9 mouse cellular contexts compared by ENCODE assay signal in the genomic region with DNA sequence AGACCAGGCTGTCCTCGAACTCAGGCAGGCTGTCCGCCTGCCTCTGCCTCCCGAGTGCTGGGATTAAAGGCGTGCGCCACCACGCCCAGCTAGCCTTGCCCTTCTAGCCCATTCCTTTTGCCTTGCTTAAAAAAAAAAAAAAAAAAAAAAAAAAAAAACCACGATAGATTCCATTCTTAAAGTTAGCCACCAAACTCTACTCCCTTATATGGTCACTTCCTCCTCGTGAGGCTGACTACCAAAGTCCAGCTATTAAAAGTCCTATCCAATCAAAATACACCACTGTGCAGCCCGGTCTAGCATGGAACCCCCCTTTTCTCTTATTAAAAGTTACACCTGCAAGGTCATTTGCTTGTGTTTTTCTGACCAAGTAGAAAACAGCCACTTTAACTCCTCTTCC. TPM values are rescaled to one million over a fixed set of nuclear protein-coding genes. Genes with fewer than 3 reads are reported as not detected.
DNase-seq lines count a peak whose midpoint lies in the region; ATAC-seq and TF ChIP-seq lines count a peak whose summit lies in the region.
"Had no signal": no experiment of that assay in that cellular context is flagged by ENCODE, and none has a peak within 500 bp of the region (broad histone marks: within the 10 kb centered on the region; RNA-seq: fewer than 3 reads in every experiment).

No protein-coding gene starts in this region.

- H3K4me3 ChIP-seq in erythroblast, embryonic 14.5 days (replicated peaks) = peak overlapping the region; percentile 77
- H3K4me3 ChIP-seq in hindbrain, embryonic 15.5 days = no peak overlapping the region
- H3K4me3 ChIP-seq in liver, postnatal 0 days (ENCODE audit: low read depth, low read length) = peak overlapping the region; percentile 80

- no peak overlapping the region for H3K9ac ChIP-seq in hindbrain, embryonic 15.5 days
- H3K9ac ChIP-seq in liver, postnatal 0 days (replicated peaks) = no peak overlapping the region

- no peak for TF ChIP-seq CTCF in liver, postnatal 0 days (IDR thresholded peaks at IDR 0.05; ENCODE audit: low read depth)

- H3K27me3 ChIP-seq in erythroblast, embryonic 14.5 days (ENCODE audit: control insufficient read depth) = no peaks in the 10 kb centered on the region
- H3K27me3 ChIP-seq in hindbrain, embryonic 15.5 days = no peaks in the 10 kb centered on the region
- H3K27me3 ChIP-seq in liver, postnatal 0 days (ENCODE audit: insufficient read depth, low read length) = no peaks in the 10 kb centered on the region

- H3K9me3 ChIP-seq in erythroblast, embryonic 14.5 days (ENCODE audit: control insufficient read depth, low read length) = no peaks in the 10 kb centered on the region
- no peaks in the 10 kb centered on the region for H3K9me3 ChIP-seq in hindbrain, embryonic 15.5 days
- H3K9me3 ChIP-seq in liver, postnatal 0 days (ENCODE audit: low read length) = no peaks in the 10 kb centered on the region

- H3K36me3 ChIP-seq in erythroblast, embryonic 14.5 days (ENCODE audit: control insufficient read depth) = peaks cover 29% of the 10 kb centered on the region
- peaks cover 17% of the 10 kb centered on the region; the same call in 1 of the 2 replicates for H3K36me3 ChIP-seq in hindbrain, embryonic 15.5 days
- H3K36me3 ChIP-seq in liver, postnatal 0 days (replicated peaks; ENCODE audit: insufficient read depth, low read length) = peaks cover 8% of the 10 kb centered on the region

- H3K4me2 ChIP-seq in hindbrain, embryonic 15.5 days = peak overlapping the region; percentile 69
- peak overlapping the region; percentile 97 for H3K4me2 ChIP-seq in liver, postnatal 0 days (ENCODE audit: low read depth, low read length)

- no peak for TF ChIP-seq EP300 in liver, postnatal 0 days (IDR thresholded peaks at IDR 0.05; ENCODE audit: low read depth)

- 94% methylated on average over 9 of the region's 9 CpGs for WGBS in hindbrain, embryonic 15.5 days
- whole genome bisulfite sequencing in liver, postnatal 0 days (ENCODE audit: insufficient replicate concordance) = 62% methylated on average over 9 of the region's 9 CpGs

- DNase-seq in MEL-GATA-1-ER (ENCODE audit: extremely low read depth, low read depth) = peak; percentile 61
- no peak for DNase-seq in liver, postnatal 0 days
- no peak for DNase-seq in lung, postnatal 25 days (ENCODE audit: low spot score)
- DNase-seq in MN1 (ENCODE audit: low spot score) = no peak
- DNase-seq in embryo, embryonic 11 days = no peak

- ATAC-seq in erythroblast, adult 5-6 weeks (replicated peaks; ENCODE audit: low FRiP score, poor library complexity, severe bottlenecking) = no peak
- no peak for ATAC-seq in hindbrain, embryonic 15.5 days (ENCODE audit: low FRiP score, low read depth)
- ATAC-seq in liver, postnatal 0 days = no peak

- H3K27ac ChIP-seq in hindbrain, embryonic 15.5 days (replicated peaks) = no peak overlapping the region
- H3K27ac ChIP-seq in liver, postnatal 0 days (ENCODE audit: low read depth) = no peak overlapping the region

- peaks cover 42% of the 10 kb centered on the region for H3K4me1 ChIP-seq in erythroblast, embryonic 14.5 days (ENCODE audit: control insufficient read depth)
- H3K4me1 ChIP-seq in hindbrain, embryonic 15.5 days (replicated peaks) = peaks cover 30% of the 10 kb centered on the region
- H3K4me1 ChIP-seq in liver, postnatal 0 days (ENCODE audit: insufficient read depth) = peaks cover 14% of the 10 kb centered on the region

RNA-seq across cellular contexts. Expression of a gene that starts 1.5 kb away (rescaled TPM):
- polyA plus RNA-seq in erythroblast, embryonic 14.5 days (2012) = 41.7 and 141 TPM in 2 replicates
- 363 and 447 TPM in 2 replicates for total RNA-seq in erythroblast, adult 5-6 weeks (2015; ENCODE audit: low replicate concordance)
- 275 and 320 TPM in 2 replicates for total RNA-seq in erythroblast, adult 5-6 weeks (2017; ENCODE audit: low replicate concordance)
- polyA plus RNA-seq in hindbrain, embryonic 15.5 days (2015; fragmentation: Nextera tagmentation; extraction: Ambion mirVana) = 337 and 391 TPM in 2 replicates
- 382 and 393 TPM in 2 replicates for polyA plus RNA-seq in liver, postnatal 0 days (2015; fragmentation: Nextera tagmentation; extraction: Ambion mirVana)

RNA-seq across cellular contexts. Expression of a gene that starts 17.6 kb away (rescaled TPM):
- 0.77 and 1.2 TPM in 2 replicates for polyA plus RNA-seq in erythroblast, embryonic 14.5 days (2012)
- total RNA-seq in erythroblast, adult 5-6 weeks (2015; ENCODE audit: low replicate concordance) = 2.5 and 4.6 TPM in 2 replicates
- total RNA-seq in erythroblast, adult 5-6 weeks (2017; ENCODE audit: low replicate concordance) = 2.7 and 4.9 TPM in 2 replicates
- polyA plus RNA-seq in hindbrain, embryonic 15.5 days (2015; fragmentation: Nextera tagmentation; extraction: Ambion mirVana) = 27.0 and 29.6 TPM in 2 replicates
- polyA plus RNA-seq in liver, postnatal 0 days (2015; fragmentation: Nextera tagmentation; extraction: Ambion mirVana) = 4.7 and 5.2 TPM in 2 replicates

RNA-seq across cellular contexts. Expression of a gene that starts 30.0 kb away (rescaled TPM):
- 0.08 and 0.14 TPM in 2 replicates for polyA plus RNA-seq in erythroblast, embryonic 14.5 days (2012)
- 1.7 TPM in 1 of 2 replicates, not detected in the other for total RNA-seq in erythroblast, adult 5-6 weeks (2015; ENCODE audit: low replicate concordance)
- 0.09 and 0.14 TPM in 2 replicates for total RNA-seq in erythroblast, adult 5-6 weeks (2017; ENCODE audit: low replicate concordance)
- polyA plus RNA-seq in hindbrain, embryonic 15.5 days (2015; fragmentation: Nextera tagmentation; extraction: Ambion mirVana) = 2.5 and 3.5 TPM in 2 replicates
- 2.1 and 2.2 TPM in 2 replicates for polyA plus RNA-seq in liver, postnatal 0 days (2015; fragmentation: Nextera tagmentation; extraction: Ambion mirVana)

RNA-seq across cellular contexts. Expression of a gene that starts 34.0 kb away (rescaled TPM):
- polyA plus RNA-seq in erythroblast, embryonic 14.5 days (2012) = not detected in 2 replicates
- not detected in 2 replicates for total RNA-seq in erythroblast, adult 5-6 weeks (2015; ENCODE audit: low replicate concordance)
- total RNA-seq in erythroblast, adult 5-6 weeks (2017; ENCODE audit: low replicate concordance) = not detected in 2 replicates
- not detected in 2 replicates for polyA plus RNA-seq in hindbrain, embryonic 15.5 days (2015; fragmentation: Nextera tagmentation; extraction: Ambion mirVana)
- not detected in 2 replicates for polyA plus RNA-seq in liver, postnatal 0 days (2015; fragmentation: Nextera tagmentation; extraction: Ambion mirVana)
- polyA plus RNA-seq: C2C12 had no signal
